Mouse (Mus musculus) megakaryocyte, embryonic 14.5 days (primary cell): ENCODE measurements at regions not wholly inside any gene's neighbourhood (a gene's known extent, or its start where the extent isn't known, plus 50 kb on each side); places are given as distances from the start of the nearest gene placed in this dataset.
"Not testable (repeated sequence)": the region's sequence is repeated elsewhere in the genome, so short reads cannot be mapped to it uniquely, and the experiment has no call there.

ENCODE experiments used
- H3K27me3 ChIP-seq: replicated peaks from 2 replicates; pipeline ENCODE3; 2012; ENCODE audit warnings: inconsistent platforms
- H3K36me3 ChIP-seq: replicated peaks from 2 replicates; pipeline ENCODE3; 2012; ENCODE audit warnings: low read length, inconsistent platforms, mixed read lengths
- H3K4me1 ChIP-seq: 2 replicates; pipeline ENCODE4 v1.6.1; 2012; ENCODE audit warnings: inconsistent platforms
- H3K4me3 ChIP-seq: replicated peaks from 2 replicates; pipeline ENCODE3; 2012; ENCODE audit warnings: moderate library complexity, mild to moderate bottlenecking, inconsistent platforms
- H3K9me3 ChIP-seq: 2 replicates; pipeline ENCODE4 v1.6.1; 2012; ENCODE audit warnings: inconsistent platforms
- FLI1 ChIP-seq: IDR thresholded peaks from 2 replicates; pipeline ENCODE4 v1.6.1; 2012; ENCODE audit warnings: low read length, inconsistent platforms, mixed read lengths
- GATA1 ChIP-seq: IDR thresholded peaks from 3 replicates; pipeline ENCODE4 v1.6.1; 2012; ENCODE audit warnings: mixed read lengths, low read length, inconsistent platforms, borderline replicate concordance

DNA sequence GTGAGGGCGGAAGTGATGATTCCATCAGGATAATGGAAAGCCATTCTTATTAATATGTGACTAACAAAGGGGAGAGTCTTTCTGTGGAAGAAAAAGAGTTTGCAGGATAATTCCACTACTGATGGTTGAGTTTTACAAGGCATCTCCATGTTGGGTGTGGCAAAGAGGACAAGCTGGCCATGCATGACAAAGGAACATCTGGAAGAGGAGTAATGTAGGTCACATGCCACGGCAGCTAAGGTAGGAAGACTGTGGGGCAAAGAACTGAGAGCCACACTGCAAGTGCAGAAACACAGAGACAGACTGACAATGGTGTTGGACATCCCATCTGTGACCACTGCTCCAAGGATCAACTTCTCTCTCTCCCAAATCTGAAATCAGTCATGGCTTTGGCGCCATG is 196.4 kb upstream of the Gdi2 start:
- H3K36me3 ChIP-seq, result no peaks in the 10 kb centered on the region
- H3K4me1 ChIP-seq, result no peaks in the 10 kb centered on the region
- TF ChIP-seq GATA1, result no peak
- no peak for TF ChIP-seq FLI1
- H3K27me3 ChIP-seq, result peaks cover 1% of the 10 kb centered on the region
- peaks cover 40% of the 10 kb centered on the region for H3K9me3 ChIP-seq
- H3K4me3 ChIP-seq, result no peak overlapping the region

DNA sequence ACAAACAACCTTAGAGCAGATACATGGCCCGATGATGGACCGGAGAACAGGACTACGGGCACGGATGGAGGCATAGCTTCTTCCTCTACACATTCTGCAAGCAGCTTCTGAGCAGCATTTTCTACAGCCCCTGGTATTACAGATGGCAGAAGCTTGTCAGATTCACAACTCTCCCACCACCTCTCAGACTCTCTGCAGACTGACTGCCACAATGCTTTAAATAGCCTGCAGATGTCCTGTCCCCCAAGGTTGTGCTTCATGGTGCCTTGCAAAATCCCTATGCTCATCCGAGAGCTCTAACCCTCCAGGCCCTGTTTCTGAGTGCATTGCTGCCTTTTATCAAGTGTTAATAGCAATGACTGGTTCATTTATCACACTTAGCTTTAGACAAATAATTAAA is 194.3 kb upstream of the Gdi2 start:
- H3K36me3 ChIP-seq, result no peaks in the 10 kb centered on the region
- no peaks in the 10 kb centered on the region for H3K4me1 ChIP-seq
- H3K4me3 ChIP-seq, result no peak overlapping the region
- TF ChIP-seq FLI1 (no peak), GATA1 (no peak)
- H3K9me3 ChIP-seq, result peaks cover 38% of the 10 kb centered on the region
- H3K27me3 ChIP-seq, result peaks cover 1% of the 10 kb centered on the region

DNA sequence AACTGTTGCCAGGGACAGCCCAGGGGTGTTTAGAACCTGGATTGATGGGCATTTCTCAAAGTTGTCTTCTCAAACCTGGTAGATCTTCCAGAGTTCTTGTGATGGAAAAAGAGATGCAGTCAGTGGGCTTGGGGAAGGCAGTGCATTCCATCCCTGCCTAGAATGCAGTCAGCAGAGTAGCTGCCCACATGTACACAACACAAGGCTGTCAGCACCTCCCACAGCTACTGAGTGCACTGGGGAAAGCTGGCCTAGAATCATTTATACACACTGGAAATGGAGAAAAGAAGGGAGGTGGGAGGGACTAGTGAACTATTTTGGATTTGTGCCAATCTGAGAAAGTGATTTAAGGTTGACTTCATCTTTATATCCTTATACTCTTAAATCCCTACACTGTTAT is 183.0 kb upstream of the Gdi2 start:
- Histone ChIP-seq H3K4me1 (peaks cover 18% of the 10 kb centered on the region), H3K27me3 (peaks cover 24% of the 10 kb centered on the region)
- H3K36me3 ChIP-seq, H3K9me3 ChIP-seq, H3K4me3 ChIP-seq: not testable (repeated sequence)

DNA sequence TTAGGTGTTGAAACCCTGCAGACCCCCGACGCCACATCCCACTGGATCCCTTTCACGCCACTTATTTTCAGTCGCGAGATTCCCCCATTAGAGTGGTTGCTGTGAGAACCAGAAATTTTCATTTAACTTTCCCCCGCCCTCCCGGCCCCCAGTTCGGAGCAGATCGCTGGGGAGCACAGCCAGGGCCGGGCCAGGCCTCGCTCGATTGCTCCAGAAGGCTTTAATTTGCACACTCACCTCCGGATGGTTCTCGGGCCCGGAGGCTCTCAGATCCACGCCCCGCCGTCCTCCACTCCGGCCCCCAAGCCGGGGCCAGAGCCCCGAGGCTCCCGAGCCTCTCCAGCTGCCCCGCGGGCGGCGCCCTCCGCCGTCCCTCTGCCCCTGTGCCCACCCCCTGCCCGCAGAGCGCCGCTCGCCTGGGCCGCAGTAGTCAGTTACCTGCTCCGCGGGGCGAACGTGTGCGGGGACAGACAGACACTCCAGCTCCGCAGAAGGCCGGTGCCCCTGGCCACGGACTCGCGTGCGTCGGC is 179.7 kb upstream of the Gdi2 start:
- Histone ChIP-seq H3K9me3 (no peaks in the 10 kb centered on the region), H3K27me3 (peaks cover 38% of the 10 kb centered on the region), H3K4me1 (peaks cover 32% of the 10 kb centered on the region), H3K36me3 (no peaks in the 10 kb centered on the region), H3K4me3 (peak overlapping the region; percentile 56)
- TF ChIP-seq GATA1, result no peak
- TF ChIP-seq FLI1, result no peak

DNA sequence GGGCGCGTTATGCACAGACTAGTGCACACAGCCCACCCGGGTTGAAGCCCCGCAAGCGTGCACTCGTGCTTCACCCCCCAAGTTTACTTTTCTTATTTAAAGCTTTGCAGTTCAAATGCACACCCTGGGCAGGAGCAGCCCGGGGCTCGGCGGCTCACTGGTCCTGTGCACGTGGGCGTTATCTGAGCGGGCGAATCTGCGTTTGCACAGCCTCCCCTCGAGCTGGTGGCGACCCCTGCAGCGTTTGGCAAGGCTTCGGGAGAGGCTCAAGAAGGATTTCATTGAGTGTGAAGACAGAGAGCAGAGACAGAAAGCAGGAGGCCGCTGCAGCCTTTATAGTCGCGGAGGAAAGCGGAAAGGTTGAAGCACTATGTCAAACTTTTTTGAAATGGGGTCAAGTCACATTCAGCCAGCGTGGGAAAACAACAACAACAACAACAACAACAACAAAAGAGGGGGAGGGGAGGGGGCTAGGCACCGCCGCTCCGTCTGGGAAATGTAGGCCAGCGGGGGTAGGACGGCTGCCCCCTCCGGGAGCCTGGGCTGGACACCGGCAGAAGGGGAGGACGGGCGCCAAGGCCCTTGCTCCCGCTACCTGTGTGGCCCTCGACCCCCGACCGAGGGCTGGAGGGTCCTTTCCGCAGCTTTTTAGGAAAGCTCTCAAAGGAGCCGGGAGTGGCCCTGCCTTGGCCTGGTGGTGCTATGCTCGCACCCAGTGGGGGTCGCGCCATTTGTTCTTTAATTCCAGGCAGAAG is 178.7 kb upstream of the Gdi2 start:
- Histone ChIP-seq H3K4me1 (peaks cover 32% of the 10 kb centered on the region), H3K4me3 (peak overlapping the region; percentile 87), H3K36me3 (no peaks in the 10 kb centered on the region), H3K27me3 (peaks cover 38% of the 10 kb centered on the region), H3K9me3 (no peaks in the 10 kb centered on the region)
- TF ChIP-seq FLI1, result no peak

DNA sequence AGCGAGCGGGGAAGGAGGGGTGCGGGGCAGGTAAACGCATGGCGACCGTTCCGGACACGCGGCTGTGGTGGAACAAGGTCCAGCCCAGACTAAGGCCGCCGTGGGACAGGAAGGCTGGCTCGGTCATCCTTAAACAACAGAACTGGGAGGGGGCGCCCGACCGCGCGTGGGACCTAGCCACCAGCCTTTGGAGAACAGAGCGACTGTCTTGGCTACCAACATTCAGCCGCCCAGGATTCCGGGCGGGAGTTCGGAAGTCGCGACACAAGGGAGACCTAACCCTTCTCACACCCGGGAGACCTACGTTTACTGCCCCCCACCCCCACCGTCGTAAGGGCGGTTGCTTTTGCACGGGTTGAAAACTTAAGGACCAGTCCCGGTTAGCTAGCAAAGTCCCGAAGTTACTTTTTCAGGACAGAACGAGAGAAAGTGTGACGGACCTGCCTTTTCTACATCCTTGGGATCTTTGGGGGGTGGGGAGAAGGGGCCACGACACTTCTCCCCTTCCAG is 178.1 kb upstream of the Gdi2 start:
- not testable (repeated sequence) for H3K9me3 ChIP-seq, H3K36me3 ChIP-seq
- Histone ChIP-seq H3K4me1 (peaks cover 32% of the 10 kb centered on the region), H3K27me3 (peaks cover 38% of the 10 kb centered on the region), H3K4me3 (peak overlapping the region; percentile 91)

DNA sequence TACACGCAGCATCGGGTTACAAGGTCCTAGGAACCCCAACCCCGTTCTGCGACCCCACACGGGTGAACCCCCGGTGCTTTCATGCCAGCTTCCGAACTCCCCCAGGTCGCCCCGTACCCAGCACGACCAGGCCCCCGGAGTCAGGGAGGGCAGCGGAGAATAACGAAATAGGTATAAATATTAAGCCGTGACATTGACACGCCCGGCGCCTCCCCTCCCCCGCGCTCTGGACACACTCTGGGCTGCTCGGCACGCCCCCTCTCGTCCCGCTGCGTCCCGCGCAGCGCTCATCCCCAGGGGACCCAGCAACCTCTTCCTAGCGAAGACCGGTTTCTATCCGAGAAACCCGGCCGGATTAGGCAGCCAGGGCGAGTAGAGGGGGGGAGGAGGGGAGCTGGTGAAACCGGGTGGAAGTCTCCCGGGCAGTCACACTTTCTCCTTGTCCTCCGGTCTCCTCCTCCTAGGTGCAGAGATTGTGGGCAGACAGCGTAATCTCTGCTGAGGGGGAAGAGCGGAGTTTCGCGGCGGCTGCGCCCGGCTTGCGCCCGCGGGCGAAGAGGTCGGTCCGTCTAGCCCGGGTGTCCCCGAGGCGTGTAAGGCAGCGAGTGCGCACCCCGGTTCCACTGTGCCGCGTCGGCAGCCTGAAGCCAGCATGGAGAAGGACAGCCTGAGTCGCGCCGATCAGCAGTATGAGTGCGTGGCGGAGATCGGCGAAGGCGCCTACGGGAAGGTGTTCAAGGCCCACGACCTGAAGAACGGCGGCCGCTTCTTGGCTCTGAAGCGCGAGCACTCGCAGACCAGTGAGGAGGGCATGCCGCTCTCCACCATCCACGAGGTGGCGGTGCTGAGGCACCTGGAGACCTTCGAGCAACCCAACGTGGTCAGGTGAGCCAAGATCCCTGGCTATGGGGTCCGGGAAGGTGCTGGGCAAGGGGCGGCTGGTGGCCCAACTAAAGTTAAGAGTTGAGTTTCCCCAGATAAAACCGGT is 177.1 kb upstream of the Gdi2 start:
- Histone ChIP-seq H3K27me3 (peaks cover 37% of the 10 kb centered on the region), H3K9me3 (peaks cover 6% of the 10 kb centered on the region), H3K4me1 (peaks cover 32% of the 10 kb centered on the region), H3K36me3 (no peaks in the 10 kb centered on the region), H3K4me3 (peak overlapping the region; percentile 91)
- TF ChIP-seq GATA1 (no peak), FLI1 (no peak)

DNA sequence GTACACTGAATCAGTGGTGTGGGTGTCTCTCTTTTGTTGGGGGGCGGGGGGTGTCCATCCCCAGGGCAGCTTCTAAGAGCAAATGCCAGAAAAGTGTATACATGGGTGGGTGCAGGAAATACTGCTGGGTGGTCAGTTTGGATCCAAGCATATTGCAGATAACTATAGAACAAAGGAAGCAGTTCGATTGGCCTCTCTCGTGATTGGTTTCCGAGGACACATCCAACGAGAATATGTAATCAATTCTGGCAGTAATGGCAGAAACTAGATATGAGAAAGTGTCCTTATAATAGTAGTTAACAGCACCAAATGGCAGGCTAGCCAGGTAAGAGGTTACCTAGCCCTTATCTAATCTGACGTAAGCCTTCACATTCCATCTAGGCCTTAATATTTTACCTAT is 165.2 kb upstream of the Gdi2 start:
- Histone ChIP-seq H3K36me3 (no peaks in the 10 kb centered on the region), H3K27me3 (no peaks in the 10 kb centered on the region), H3K4me3 (no peak overlapping the region), H3K9me3 (no peaks in the 10 kb centered on the region), H3K4me1 (no peaks in the 10 kb centered on the region)
- TF ChIP-seq FLI1 (no peak), GATA1 (no peak)

DNA sequence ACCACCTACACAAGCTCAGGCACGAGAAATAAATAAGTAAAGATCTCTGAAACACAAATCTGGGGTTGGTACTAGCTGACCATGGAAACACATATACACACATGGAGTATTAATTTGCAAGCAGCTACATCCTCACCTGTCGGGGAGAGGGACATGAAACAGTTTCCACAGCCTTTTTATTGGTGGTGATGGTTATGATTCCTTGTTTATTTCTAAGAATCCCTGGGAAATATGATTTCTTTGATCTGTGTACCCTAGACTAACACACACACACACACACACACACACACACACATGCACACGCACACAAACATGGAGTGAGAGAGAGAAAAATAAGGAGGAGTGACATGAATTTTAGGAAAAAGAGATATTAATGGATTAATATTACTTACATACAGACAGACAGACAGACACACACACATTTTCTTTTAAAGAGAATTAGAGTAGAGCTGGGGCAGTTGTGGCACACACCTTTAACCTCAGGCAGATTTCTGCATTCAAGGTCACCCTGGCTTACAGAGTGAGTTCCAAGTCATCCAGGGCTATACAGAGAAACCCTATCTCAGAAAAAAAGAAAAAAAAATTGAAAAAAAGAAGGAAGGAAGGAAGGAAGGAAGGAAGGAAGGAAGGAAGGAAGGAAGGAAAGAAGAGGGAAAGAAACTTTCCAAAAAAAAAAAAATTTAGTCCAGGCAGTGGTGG is 164.2 kb upstream of the Gdi2 start:
- not testable (repeated sequence) for H3K36me3 ChIP-seq, H3K4me3 ChIP-seq

DNA sequence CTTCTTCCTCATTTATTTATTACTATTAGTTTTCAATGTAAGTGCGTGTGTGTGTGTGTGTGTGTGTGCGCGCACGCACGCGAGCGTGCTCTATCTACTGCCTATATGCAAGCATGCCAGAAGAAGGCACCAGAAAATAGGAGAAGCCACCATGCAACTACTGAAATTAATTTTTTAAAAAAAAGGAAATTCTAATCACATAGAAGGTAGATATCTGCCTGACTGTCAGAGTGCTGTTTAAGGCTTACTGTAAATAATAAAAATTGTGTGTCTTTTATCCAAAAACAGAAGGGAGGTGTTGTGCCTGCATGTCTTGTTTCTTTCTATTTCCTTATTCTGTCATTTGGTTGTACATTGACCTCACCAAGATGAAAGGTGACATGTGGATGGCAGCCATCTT is 163.1 kb upstream of the Gdi2 start:
- TF ChIP-seq FLI1 (no peak), GATA1 (no peak)
- H3K4me1 ChIP-seq, result no peaks in the 10 kb centered on the region

More for the DNA sequence above, 164.2 kb upstream of the Gdi2 start:
- not testable (repeated sequence) for H3K4me1 ChIP-seq, H3K27me3 ChIP-seq, H3K9me3 ChIP-seq

DNA sequence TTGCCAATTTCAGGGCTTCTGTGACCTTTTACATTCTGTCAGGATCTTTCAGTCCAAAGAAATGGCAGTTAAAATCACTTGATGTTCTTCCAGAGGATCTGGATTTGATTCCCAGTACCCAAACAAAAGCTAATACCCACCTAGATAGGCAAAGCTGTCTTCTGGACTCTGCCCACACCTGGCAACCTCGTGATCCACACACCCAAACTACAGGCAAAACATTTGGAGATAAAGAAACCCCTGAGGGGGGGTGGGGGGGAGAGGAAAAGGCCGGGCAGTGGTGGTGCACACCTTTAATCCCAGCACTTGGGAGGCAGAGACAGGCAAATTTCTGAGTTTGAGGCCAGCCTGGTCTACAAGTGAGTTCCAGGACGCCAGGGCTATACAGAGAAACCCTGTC is 160.1 kb upstream of the Gdi2 start:
- not testable (repeated sequence) for H3K4me1 ChIP-seq, H3K4me3 ChIP-seq, H3K27me3 ChIP-seq, H3K36me3 ChIP-seq
- peaks cover 13% of the 10 kb centered on the region for H3K9me3 ChIP-seq

More for the DNA sequence above, 163.1 kb upstream of the Gdi2 start:
- peaks cover 6% of the 10 kb centered on the region; the same call in 1 of the 2 replicates for H3K9me3 ChIP-seq
- no peaks in the 10 kb centered on the region for H3K36me3 ChIP-seq
- no peaks in the 10 kb centered on the region for H3K27me3 ChIP-seq
- no peak overlapping the region for H3K4me3 ChIP-seq

DNA sequence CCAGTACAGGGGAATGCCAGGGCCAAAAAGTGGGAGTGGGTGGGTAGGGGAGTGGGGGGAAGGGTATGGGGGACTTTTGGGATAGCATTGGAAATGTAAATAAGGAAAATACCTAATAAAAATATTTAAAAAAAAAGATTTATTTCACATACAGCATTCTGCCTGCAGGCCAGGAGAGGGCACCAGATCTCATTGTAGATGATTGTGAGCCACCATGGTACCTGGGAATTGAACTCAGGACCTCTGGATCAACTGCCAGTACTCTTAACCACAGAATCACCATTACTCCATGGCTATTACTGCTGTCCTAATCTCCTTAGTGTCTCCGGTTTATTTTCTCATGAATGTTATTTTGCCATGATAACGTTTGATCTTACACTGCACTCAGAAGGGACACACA is 132.1 kb upstream of the Gdi2 start:
- H3K27me3 ChIP-seq, H3K9me3 ChIP-seq, H3K36me3 ChIP-seq, H3K4me3 ChIP-seq, H3K4me1 ChIP-seq: not testable (repeated sequence)

DNA sequence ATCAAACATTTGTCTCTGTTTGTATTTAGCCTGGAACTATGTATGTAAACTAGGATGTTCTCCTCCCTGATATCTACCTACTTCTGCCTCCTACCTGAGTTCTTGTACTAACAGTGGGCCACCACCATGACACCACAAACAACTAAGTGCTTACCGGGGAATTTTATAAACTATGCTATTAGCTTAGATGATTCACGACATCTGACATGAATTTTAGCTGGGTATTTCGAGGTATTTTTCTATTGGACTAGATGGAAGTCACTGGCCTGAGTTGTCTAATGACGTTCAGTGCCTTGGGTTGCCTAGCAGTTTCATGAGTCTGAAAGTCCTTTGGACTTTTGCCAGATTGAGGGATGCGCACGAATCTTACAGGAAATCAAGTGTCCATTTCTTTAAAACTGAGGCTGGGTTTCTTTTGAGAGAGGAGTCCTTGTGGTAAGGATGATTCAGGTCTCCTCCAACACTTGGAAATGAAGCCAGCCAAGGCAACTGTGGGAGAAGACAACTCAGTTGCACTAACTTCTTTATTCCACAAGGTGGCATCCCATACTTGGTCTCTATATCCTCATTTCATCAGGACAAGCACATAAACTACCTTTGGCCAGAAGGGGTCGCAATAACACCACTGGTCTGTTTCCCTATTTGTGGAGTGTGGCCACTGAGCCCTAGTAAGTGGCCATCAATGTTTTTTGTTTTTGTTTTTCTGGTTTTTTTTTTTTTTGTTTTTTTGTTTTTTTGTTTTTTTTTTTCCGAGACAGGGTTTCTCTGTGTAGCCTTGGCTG is 131.4 kb upstream of the Gdi2 start:
- H3K36me3 ChIP-seq, H3K4me1 ChIP-seq, H3K4me3 ChIP-seq, H3K27me3 ChIP-seq, H3K9me3 ChIP-seq: not testable (repeated sequence)

DNA sequence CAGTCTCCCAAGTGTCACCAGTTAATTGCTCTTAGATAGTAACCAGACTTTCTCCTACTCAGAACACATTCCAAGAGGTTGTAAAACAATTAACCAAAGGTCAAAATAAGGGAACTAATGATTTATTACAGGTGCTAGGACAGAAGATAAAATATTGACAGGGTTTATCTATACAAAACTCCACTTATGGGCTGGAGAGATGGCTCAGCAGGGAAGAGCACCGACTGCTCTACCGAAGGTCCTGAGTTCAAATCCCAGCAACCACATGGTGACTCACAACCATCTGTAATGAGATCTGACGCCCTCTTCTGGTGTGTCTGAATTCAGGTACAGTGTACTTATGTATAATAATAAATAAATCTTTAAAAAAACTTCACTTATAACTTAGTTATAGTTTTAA is 127.6 kb upstream of the Gdi2 start:
- H3K36me3 ChIP-seq, H3K27me3 ChIP-seq, H3K4me3 ChIP-seq: not testable (repeated sequence)

More for the DNA sequence above, 127.6 kb upstream of the Gdi2 start:
- H3K9me3 ChIP-seq, H3K4me1 ChIP-seq: not testable (repeated sequence)
